Mouse (Mus musculus) MEL (cell line): ENCODE results near the gene Slc35b1.

Experiments
- CTCF ChIP-seq, 3 experiments: IDR thresholded peaks in 2 of 3; conservative IDR thresholded peaks in 1 of 3; 2 replicates each; pipeline ENCODE4 v1.5.1; 2011 to 2012; ENCODE audit warnings: low read length in 3 of 3, low read depth in 2 of 3, mild to moderate bottlenecking in 2 of 3, improper control_type of control experiment in 1 of 3, inconsistent platforms in 1 of 3, mixed read lengths in 1 of 3, moderate library complexity in 1 of 3; ENCODE audit not compliant: control insufficient read depth in 1 of 3, insufficient read depth in 1 of 3, poor library complexity in 1 of 3, severe bottlenecking in 1 of 3
- EP300 ChIP-seq, 2 experiments: IDR thresholded peaks; 2 replicates each; pipeline ENCODE4 v1.6.1; 2011; ENCODE audit warnings: improper control_type of control experiment in 2 of 2, low read length in 2 of 2, low read depth in 1 of 2, mild to moderate bottlenecking in 1 of 2
- HCFC1 ChIP-seq: IDR thresholded peaks from 2 replicates; pipeline ENCODE4 v1.6.1; 2012; ENCODE audit warnings: low read depth, mild to moderate bottlenecking, inconsistent platforms, low read length, improper control_type of control experiment, moderate library complexity
- JUND ChIP-seq: IDR thresholded peaks from 2 replicates; pipeline ENCODE4 v1.6.1; 2011; ENCODE audit warnings: low read depth, mild to moderate bottlenecking, improper control_type of control experiment, low read length
- MAFK ChIP-seq: IDR thresholded peaks from 2 replicates; pipeline ENCODE4 v1.6.1; 2011; ENCODE audit warnings: low read depth, mild to moderate bottlenecking, low read length, improper control_type of control experiment, borderline replicate concordance
- POLR2A ChIP-seq, 2 experiments: IDR thresholded peaks; 2 replicates each; pipeline ENCODE4 v1.6.1; 2011 to 2012; ENCODE audit warnings: low read length in 2 of 2, mild to moderate bottlenecking in 2 of 2, control low read depth in 1 of 2, improper control_type of control experiment in 1 of 2, low read depth in 1 of 2, moderate library complexity in 1 of 2; ENCODE audit not compliant: control insufficient read depth in 1 of 2, insufficient read depth in 1 of 2, poor library complexity in 1 of 2
- SIN3A ChIP-seq: IDR thresholded peaks from 2 replicates; pipeline ENCODE4 v1.6.1; 2012; ENCODE audit warnings: low read length, improper control_type of control experiment, inconsistent platforms
- TCF12 ChIP-seq: IDR thresholded peaks from 2 replicates; pipeline ENCODE4 v1.6.1; 2014; ENCODE audit warnings: low read depth, mild to moderate bottlenecking, inconsistent platforms, low read length, improper control_type of control experiment, moderate library complexity

GRCm38 (mm10) chr11:95423505-95423904 is 39.0 kb downstream of the Slc35b1 start:
- TF ChIP-seq EP300 (IDR thresholded peaks at IDR 0.05; ENCODE audit: low read depth in 1 of 2, low read length in 2 of 2), result no peak
- no peak for TF ChIP-seq JUND
- TF ChIP-seq MAFK, result no peak
- no peak for TF ChIP-seq HCFC1
- no peak for TF ChIP-seq POLR2A (IDR thresholded peaks at IDR 0.05; ENCODE audit: control insufficient read depth in 1 of 2, insufficient read depth in 1 of 2, low read depth in 1 of 2, low read length in 2 of 2, poor library complexity in 1 of 2)
- TF ChIP-seq CTCF (IDR thresholded peaks at IDR 0.05 in 2 of 3, conservative IDR thresholded peaks at IDR 0.05 in 1 of 3; ENCODE audit: control insufficient read depth in 1 of 3, insufficient read depth in 1 of 3, low read depth in 2 of 3, low read length in 3 of 3, poor library complexity in 1 of 3, severe bottlenecking in 1 of 3), result peak; percentile 33 to 69 (median 60)
- no peak for TF ChIP-seq SIN3A
- no peak for TF ChIP-seq TCF12
